Mouse (Mus musculus): ENCODE measurements around the gene Otub1.

Gene Otub1

GRCm38 (mm10) chr19:7212216-7212615, 6.1 kb upstream of the Otub1 start:
- in situ Hi-C loops (cut with MboI, MseI), result loop anchor here (10.0 kb wide), 1 partner anchor 1127 kb away; the partner anchor contains the start of genes Cdca5, Gm28374, Tmem262 and Zfpl1

DNA sequence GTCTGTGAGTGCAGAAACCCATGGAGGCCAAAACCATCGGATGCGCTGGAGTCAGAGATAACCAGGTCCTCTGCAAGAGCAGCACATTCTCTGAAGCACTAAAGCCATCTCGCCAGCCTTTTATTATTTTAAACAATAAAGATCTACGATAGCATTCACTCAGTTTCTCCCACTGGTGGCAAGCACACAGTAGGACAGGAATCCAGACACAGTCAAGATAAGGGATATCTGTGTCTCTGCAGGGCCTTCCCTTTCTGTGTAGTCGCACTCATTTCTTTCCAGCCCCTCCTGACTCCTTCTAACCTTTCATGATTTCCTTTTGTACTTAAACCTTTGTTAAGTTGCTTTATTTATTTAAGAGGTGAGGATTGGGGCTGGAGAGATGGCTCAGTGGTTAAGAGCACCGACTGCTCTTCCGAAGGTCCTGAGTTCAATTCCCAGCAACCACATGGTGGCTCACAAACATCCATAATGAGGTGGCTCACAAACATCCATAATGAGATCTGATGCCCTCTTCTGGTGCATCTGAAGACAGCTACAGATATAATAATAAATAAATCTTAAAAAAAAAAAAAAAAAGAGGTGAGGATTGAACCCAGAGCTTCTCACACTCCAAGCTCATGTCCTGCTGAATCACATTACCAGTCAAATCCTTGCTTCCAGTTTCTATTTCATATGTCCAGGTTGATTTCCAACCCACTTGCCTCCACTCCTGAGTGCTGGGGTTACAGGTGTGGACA, 4.0 kb upstream of the Otub1 start:
- in situ Hi-C loops (cut with MboI, MseI), result loop anchor here (10.0 kb wide), 1 partner anchor 1125 kb away; the partner anchor contains the start of genes Cdca5, Gm28374, Tmem262 and Zfpl1

- in situ Hi-C loops (cut with MboI, MseI), result no loop called here
These were observed 790 bp downstream of the Otub1 start for GRCm38 (mm10) chr19:7205326-7205725.

- in situ Hi-C loops (cut with MboI, MseI), result no loop called here
These were observed 1.2 kb downstream of the Otub1 start for GRCm38 (mm10) chr19:7204898-7205297.

DNA sequence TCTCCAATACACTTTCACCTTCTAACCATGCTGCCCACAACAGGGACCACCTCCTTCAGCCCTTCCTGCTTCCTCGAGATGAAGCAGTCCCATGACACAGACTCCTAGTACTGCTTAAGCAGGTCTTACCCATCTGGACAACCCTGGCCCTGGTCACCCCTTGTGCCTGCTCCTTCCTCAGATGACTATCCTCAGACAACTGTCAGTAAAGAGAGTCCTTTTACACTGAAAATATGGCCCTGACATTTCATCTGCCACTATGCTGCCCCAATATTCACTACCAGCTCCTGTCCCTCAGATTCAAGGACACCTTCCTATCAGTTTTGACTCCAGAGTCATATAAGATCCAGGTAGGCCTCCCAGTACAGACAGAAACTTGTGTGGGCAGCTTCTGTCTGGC, 5.7 kb downstream of the Otub1 start:
- in situ Hi-C loops (cut with MboI, MseI), result no loop called here

DNA sequence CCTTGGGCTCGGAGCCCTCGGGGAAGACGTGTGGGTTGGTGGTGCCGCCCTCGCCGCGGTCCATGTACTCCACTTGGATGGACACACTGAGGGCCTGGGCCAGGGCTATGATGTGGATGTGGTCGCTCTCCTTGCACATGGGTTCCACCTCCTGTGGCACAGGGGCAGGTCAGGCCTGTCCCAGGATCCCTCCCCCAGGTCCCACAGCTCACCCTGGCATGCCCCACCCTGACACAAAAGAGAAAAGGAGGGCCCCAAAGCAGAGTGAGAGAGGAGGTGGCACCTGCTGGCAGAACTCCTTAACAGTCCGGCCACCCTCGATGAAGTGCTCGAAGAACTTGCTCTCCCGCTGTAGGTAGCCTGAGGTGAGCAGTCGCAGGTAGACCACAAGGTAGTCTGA, 7.0 kb downstream of the Otub1 start:
- in situ Hi-C loops (cut with MboI, MseI), result loop anchor here (5.0 kb wide), 1 partner anchor 132 kb away; no protein-coding TSS in a partner anchor

DNA sequence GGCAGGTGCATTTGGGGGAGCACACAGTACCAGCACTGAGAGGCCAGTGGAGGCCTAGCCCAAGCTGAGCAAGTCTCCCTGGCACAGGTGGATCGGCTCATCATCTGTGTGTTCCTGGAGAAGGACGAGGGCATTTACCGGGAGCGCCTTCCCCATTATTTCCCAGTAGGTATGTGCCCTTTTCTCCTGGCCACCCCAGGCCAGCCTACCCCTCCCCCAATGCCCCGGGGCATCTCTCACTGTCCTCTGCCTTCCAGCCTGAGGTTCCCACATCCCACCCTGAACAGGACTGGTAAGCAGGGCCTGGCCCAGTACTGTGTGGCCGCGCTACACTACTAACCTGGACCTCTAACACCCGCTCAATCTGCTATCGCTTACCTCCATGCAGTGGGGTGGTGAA, 8.7 kb downstream of the Otub1 start:
- in situ Hi-C loops (cut with MboI, MseI), result loop anchor here (5.0 kb wide), 1 partner anchor 130 kb away; no protein-coding TSS in a partner anchor

DNA sequence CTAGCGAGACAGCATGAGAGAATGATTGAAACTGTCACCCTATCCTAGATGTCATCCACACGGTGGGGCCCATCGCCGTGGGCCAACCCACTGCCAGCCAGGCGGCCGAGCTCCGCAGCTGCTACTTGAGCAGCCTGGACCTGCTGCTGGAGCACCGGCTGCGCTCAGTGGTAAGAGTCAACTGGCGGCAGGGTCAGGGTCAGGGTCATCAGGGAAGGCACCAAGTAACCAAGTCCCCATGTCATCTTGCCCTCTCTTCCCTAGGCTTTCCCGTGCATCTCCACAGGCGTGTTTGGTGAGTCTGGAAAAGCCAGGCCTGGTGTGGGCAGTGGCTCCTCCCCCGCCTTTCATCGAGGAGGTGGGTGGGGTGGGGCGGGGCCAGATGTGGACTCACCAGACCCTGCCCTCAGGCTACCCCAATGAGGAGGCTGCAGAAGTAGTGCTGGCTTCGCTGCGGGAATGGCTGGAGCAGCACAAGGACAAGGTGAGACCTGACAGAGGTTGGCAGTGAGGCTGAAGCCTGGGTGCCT, 9.3 kb downstream of the Otub1 start:
- in situ Hi-C loops (cut with MboI, MseI), result loop anchor here (5.0 kb wide), 1 partner anchor 130 kb away; no protein-coding TSS in a partner anchor

DNA sequence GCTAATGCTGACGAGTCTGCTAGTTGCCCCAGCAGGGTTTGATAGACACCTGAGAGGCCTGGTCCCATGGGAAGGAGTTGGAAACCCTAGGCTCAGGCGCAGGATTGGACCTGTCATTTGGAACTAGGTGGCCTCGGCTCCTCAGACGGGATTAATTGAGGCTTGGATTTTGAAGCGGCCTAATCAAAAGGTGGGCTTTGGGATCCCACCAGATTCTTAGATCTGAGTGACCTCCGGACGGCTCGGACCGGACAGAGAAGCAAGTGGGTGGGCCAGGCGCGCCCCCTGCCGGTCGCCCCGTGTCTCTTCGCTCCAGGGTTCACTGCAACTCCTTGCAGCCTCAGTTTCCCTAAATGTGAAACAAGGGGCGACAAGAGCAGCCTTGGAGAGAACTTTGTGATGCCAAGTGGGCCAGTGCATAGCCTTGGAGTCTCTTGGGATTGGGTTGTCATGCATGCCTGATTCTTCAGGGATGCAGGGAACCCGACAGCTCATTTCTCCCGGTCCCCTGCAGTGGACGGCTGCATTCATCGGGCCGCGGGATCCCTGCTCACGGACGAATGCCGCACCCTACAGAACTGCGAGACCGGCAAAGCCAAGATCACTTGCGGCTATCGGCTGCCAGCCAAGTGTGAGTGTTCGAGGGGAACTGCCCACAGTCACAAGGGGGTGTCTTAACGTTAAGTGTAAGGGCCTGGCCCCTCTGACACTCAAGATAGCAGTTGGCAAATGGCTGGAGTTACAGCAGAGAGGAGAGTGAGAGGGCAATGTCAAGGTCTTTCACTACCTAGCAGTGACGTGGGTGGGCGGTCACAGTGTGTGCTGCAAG, 10.0 kb downstream of the Otub1 start:
- in situ Hi-C loops (cut with MboI, MseI), result loop anchor here (5.0 kb wide), 1 partner anchor 129 kb away; no protein-coding TSS in a partner anchor

DNA sequence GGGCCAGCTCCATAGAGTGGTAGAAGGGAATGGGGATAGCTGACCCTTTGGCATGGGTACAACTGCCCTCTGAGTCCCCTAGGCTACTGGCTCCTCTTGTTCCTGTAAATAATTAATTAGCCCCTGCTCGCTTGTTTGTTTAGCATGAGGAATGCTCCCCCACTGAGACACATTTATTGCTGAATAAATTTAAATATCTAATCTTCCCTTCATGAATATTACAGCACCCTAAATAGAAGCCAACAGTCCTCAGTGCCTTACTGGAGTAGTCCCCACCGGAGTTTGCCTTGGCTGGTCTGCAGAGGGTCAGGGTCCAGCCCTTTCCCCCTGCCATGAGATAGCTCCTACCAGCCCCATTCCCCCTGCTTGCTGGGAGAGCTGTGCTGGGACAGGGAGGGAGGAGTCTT, 13.6 kb downstream of the Otub1 start:
- in situ Hi-C loops (cut with MboI, MseI), result no loop called here

- in situ Hi-C loops (cut with MboI, MseI), result no loop called here
These were observed 14.5 kb downstream of the Otub1 start for GRCm38 (mm10) chr19:7191639-7192038.

- in situ Hi-C loops (cut with MboI, MseI), result no loop called here
These were observed 15.1 kb downstream of the Otub1 start for GRCm38 (mm10) chr19:7190986-7191385.

DNA sequence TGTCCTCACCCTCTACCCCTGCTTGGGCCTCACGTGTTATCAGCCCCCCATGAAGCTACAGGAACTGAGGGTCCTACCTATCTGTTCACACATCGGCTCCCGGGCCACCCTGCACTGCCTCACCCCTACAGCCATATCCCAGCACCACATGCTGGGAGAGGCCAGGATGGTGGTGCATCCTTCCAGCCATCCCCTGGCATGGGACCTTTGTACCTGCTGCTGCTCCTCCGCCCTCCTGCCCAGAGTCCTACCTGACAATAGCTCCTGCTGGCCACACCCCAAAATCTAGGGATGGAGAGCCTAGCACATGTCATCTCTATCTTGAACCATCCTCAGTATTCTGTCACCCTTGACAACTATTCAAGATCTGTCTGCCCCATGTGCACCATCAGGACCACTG, 17.1 kb downstream of the Otub1 start:
- in situ Hi-C loops (cut with MboI, MseI), result no loop called here

GRCm38 (mm10) chr19:7187157-7187556, 19.0 kb downstream of the Otub1 start:
- in situ Hi-C loops (cut with MboI, MseI), result no loop called here

GRCm38 (mm10) chr19:7185715-7186291, 20.3 kb downstream of the Otub1 start:
- in situ Hi-C loops (cut with MboI, MseI), result no loop called here

GRCm38 (mm10) chr19:7185059-7185458, 21.1 kb downstream of the Otub1 start:
- in situ Hi-C loops (cut with MboI, MseI), result no loop called here

DNA sequence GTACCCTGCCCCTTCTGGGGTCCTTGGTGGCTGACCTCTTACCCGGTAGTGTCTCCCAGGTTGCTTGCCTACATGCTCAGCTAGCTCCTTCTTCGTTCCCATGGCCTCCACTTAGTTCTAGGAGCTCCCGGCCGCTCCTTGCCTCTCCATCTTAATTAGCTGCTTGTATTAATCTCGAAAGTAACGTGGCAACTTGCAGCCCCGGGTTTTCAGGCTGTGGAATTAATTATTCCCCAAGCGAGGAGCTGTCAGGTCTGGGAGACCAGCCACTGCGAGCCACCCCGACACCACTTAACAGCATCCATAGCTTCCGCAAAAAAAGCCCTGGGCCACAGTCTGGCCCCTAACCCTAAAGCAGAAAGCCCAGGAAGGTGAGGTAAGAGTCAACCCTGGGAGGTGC, 22.7 kb downstream of the Otub1 start:
- in situ Hi-C loops (cut with MboI, MseI), result no loop called here

DNA sequence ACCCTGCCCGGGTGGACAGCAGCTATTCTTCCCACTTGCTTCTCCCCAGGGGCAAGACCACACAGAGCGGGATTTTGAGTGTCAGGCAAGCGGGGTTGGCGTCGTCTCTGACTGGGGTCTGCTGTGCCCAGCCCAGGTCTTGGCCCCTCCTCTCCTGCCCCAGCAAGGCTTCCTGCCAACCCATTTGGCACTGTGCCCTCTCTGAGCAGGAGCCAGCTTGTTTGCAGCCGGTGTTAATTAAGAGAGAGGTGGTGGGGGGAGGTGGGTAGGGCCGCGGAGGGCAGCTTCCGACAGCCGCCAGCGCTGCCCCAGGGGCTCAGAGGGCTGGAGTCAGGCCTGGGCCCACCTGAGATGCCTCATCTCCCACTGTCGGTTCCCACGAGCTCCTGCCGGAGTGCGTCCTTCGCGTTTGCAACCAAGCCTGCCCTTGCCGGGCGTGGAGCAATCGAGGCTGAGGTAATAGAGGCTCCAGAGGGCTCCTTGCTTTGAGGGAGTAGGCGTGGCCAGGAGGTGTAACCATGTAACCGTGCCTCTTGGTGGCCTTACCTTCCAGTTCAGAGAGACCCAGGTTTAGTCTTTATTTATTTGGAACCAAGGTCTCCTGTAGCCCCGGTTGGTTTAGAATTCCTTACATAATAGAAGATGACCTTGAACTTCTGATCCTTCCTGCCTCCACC, 23.7 kb downstream of the Otub1 start:
- in situ Hi-C loops (cut with MboI, MseI), result no loop called here

GRCm38 (mm10) chr19:7181496-7181895, 24.6 kb downstream of the Otub1 start:
- in situ Hi-C loops (cut with MboI, MseI), result no loop called here

DNA sequence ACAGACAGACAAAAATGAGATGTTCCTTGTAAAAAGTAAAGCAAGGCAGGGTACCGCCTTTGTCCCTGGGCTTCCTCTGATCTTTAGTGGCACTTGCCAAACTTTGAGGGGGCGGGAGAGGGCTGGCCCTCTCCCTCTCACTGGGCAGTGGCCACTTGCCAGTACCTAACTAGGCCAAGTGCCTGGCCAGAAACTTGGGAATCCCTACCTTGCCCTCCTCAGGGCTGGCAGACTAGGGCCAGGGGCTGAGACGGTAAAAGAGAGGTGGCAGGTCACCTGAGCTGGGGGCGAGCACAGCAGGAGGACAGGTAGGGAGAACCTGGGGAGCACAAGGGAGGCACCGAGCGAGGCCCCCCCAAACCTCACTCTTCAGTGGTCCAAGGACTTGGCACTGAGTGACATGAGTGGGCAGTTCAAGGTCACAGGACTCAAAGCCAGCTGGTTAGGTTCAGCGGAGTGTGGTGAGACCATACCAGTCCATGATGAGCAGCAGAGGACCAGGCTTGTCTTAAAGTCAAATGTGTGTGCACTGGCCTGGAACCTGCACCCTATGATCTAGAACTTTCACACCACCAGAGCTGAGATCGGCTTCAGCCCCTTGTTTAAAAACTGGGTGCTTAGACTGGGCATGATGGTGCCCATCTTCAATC, 25.2 kb downstream of the Otub1 start:
- in situ Hi-C loops (cut with MboI, MseI), result no loop called here
